Mouse (Mus musculus) brain, embryonic 14.5 days (tissue): ENCODE measurements around the gene Ppp1r15b.

Source experiments
- CTCF ChIP-seq: fragments of 200-500 bp; IDR thresholded peaks from 2 replicates; pipeline ENCODE4 v1.5.1; 2012; ENCODE audit warnings: inconsistent platforms, mild to moderate bottlenecking, moderate library complexity, borderline replicate concordance; ENCODE audit not compliant: insufficient read depth, insufficient read length; ENCODE audit errors: extremely low read depth
- POLR2A ChIP-seq: fragments of 200-500 bp; IDR thresholded peaks from 2 replicates; pipeline ENCODE4 v1.6.1; 2012; ENCODE audit warnings: mild to moderate bottlenecking, inconsistent platforms, borderline replicate concordance; ENCODE audit not compliant: poor library complexity, insufficient read depth, insufficient read length, severe bottlenecking; ENCODE audit errors: extremely low read depth

GRCm38 (mm10) chr1:133178732-133179440 is 47.9 kb downstream of the Ppp1r15b start:
- TF ChIP-seq CTCF (no peak), POLR2A (no peak)
